Mouse (Mus musculus) right cerebral cortex, adult 18-20 months (tissue): Measurements from ENCODE around the gene Trp53i11.

ENCODE experiments used
- DNase-seq: peaks from one replicate; pipeline ENCODE4 v3.0.0; 2022; ENCODE audit warnings: mixed read lengths

Trp53i11 gene

GRCm38 (mm10) chr2:93200681-93201340 is 13.5 kb downstream of the Trp53i11 start:
- DNase-seq = no peak

GRCm38 (mm10) chr2:93201997-93202396 is 14.6 kb downstream of the Trp53i11 start:
- no peak for DNase-seq

- no peak for DNase-seq
Observed at GRCm38 (mm10) chr2:93202782-93203181, 15.4 kb downstream of the Trp53i11 start.

- peak; percentile 60 for DNase-seq
Observed at GRCm38 (mm10) chr2:93203682-93204081, 16.3 kb downstream of the Trp53i11 start.

GRCm38 (mm10) chr2:93204571-93204970 is 17.2 kb downstream of the Trp53i11 start:
- no peak for DNase-seq

- DNase-seq = no peak
Observed at GRCm38 (mm10) chr2:93206126-93206525, 18.8 kb downstream of the Trp53i11 start.

GRCm38 (mm10) chr2:93212386-93212785 is 25.0 kb downstream of the Trp53i11 start:
- DNase-seq = no peak

GRCm38 (mm10) chr2:93212865-93213264 is 25.5 kb downstream of the Trp53i11 start:
- no peak for DNase-seq

GRCm38 (mm10) chr2:93214192-93214591 is 26.8 kb downstream of the Trp53i11 start:
- DNase-seq = no peak

GRCm38 (mm10) chr2:93215790-93216189 is 28.4 kb downstream of the Trp53i11 start:
- DNase-seq = no peak

- DNase-seq = peak; percentile 80
Observed at GRCm38 (mm10) chr2:93217015-93217414, 29.7 kb downstream of the Trp53i11 start.

GRCm38 (mm10) chr2:93218353-93218990 is 31.1 kb downstream of the Trp53i11 start:
- no peak for DNase-seq

GRCm38 (mm10) chr2:93219576-93219975 is 32.2 kb downstream of the Trp53i11 start:
- no peak for DNase-seq

GRCm38 (mm10) chr2:93220447-93220846 is 33.1 kb downstream of the Trp53i11 start:
- no peak for DNase-seq

GRCm38 (mm10) chr2:93223463-93223862 is 36.1 kb downstream of the Trp53i11 start:
- DNase-seq = no peak

- peak; percentile 48 for DNase-seq
Observed at GRCm38 (mm10) chr2:93226606-93227595, 39.6 kb downstream of the Trp53i11 start.

- DNase-seq = peak; percentile 31
Observed at GRCm38 (mm10) chr2:93227713-93228479, 40.5 kb downstream of the Trp53i11 start.

- DNase-seq = no peak
Observed at GRCm38 (mm10) chr2:93228480-93228824, 41.1 kb downstream of the Trp53i11 start.

- no peak for DNase-seq
Observed at GRCm38 (mm10) chr2:93232141-93232540, 44.8 kb downstream of the Trp53i11 start.

- DNase-seq = no peak
Observed at GRCm38 (mm10) chr2:93237055-93237454, 49.7 kb downstream of the Trp53i11 start.

GRCm38 (mm10) chr2:93238864-93239263 is 51.5 kb downstream of the Trp53i11 start:
- no peak for DNase-seq

- no peak for DNase-seq
Observed at GRCm38 (mm10) chr2:93242166-93242565, 54.8 kb downstream of the Trp53i11 start.
